Mouse (Mus musculus): ENCODE results near the gene Cbll1. TPM values are rescaled to one million over a fixed set of nuclear protein-coding genes. Genes with fewer than 3 reads are reported as not detected.
A peak's percentile ranks its signal among the peaks of the same experiment; 100 is the strongest.

Cbll1 gene
- total and polyA plus RNA-seq, 3 experiments: 5.3 to 19.8 TPM; not detected in 1

- Histone ChIP-seq H3K36me3 (ENCODE audit: control insufficient read depth in 1 of 2, insufficient read depth in 2 of 2, low read length in 2 of 2) (no peaks in the 10 kb centered on the region), H3K4me1 (ENCODE audit: control insufficient read depth in 1 of 2, insufficient read depth in 2 of 2, low read length in 2 of 2) (no peaks in the 10 kb centered on the region), H3K27me3 (ENCODE audit: control insufficient read depth in 1 of 2, insufficient read depth in 2 of 2, low read length in 2 of 2) (no peaks in the 10 kb centered on the region), H3K9ac (ENCODE audit: control insufficient read depth, low read depth, low read length, poor library complexity, severe bottlenecking) (no peak overlapping the region), H3K27ac (ENCODE audit: control insufficient read depth, low read depth, low read length) (no peak overlapping the region), H3K79me2 (ENCODE audit: control insufficient read depth, insufficient read depth, low read length, poor library complexity) (no peaks in the 10 kb centered on the region), H3K9me3 (replicated peaks; ENCODE audit: insufficient read depth, low read length) (no peaks in the 10 kb centered on the region), H3K4me3 (ENCODE audit: control insufficient read depth in 1 of 2, insufficient read depth in 1 of 2, low read depth in 2 of 2, low read length in 2 of 2) (no peak overlapping the region)
- no peak for DNase-seq (ENCODE audit: low read depth, low spot score)
- no peak for TF ChIP-seq MYB (IDR thresholded peaks at IDR 0.05; ENCODE audit: low read depth, low read length)
- TF ChIP-seq HCFC1 (IDR thresholded peaks at IDR 0.05; ENCODE audit: low read depth, low read length): no peak
- TF ChIP-seq GATA1 (IDR thresholded peaks at IDR 0.05; ENCODE audit: low read depth, low read length): no peak
- TF ChIP-seq POLR2AphosphoS2 (IDR thresholded peaks at IDR 0.05; ENCODE audit: low read length): no peak
- no peak for TF ChIP-seq TCF12 (IDR thresholded peaks at IDR 0.05; ENCODE audit: low read depth, low read length)
- TF ChIP-seq MAFK (IDR thresholded peaks at IDR 0.05; ENCODE audit: borderline replicate concordance, low read depth, low read length): no peak
- no peak for TF ChIP-seq ELF1 (IDR thresholded peaks at IDR 0.05; ENCODE audit: low read depth, low read length)
- no peak for TF ChIP-seq ZC3H11A (IDR thresholded peaks at IDR 0.05; ENCODE audit: low read depth, low read length)
- TF ChIP-seq POLR2AphosphoS5 (IDR thresholded peaks at IDR 0.05; ENCODE audit: borderline replicate concordance, low read depth, low read length): no peak
Observed at GRCm38 (mm10) chr12:31520119-31520518, 20.7 kb upstream of the Cbll1 start.

GRCm38 (mm10) chr12:31513724-31514503 is 14.5 kb upstream of the Cbll1 start:
- TF ChIP-seq POLR2AphosphoS2 (IDR thresholded peaks at IDR 0.05; ENCODE audit: low read length) (no peak), UBTF (IDR thresholded peaks at IDR 0.05; ENCODE audit: borderline replicate concordance, insufficient read depth, low read depth, low read length) (no peak), POLR2AphosphoS5 (IDR thresholded peaks at IDR 0.05; ENCODE audit: borderline replicate concordance, low read depth, low read length) (no peak), GATA1 (IDR thresholded peaks at IDR 0.05; ENCODE audit: low read depth, low read length) (peak; percentile 33), ZNF384 (IDR thresholded peaks at IDR 0.05; ENCODE audit: low read depth, low read length) (no peak)
- H3K36me3 ChIP-seq (ENCODE audit: control insufficient read depth in 1 of 2, insufficient read depth in 2 of 2, low read length in 2 of 2): peaks cover 0 to 4% of the 10 kb centered on the region in 2 experiments; a peak in 2 of 4 replicates
- no peaks in the 10 kb centered on the region for H3K27me3 ChIP-seq (ENCODE audit: control insufficient read depth in 1 of 2, insufficient read depth in 2 of 2, low read length in 2 of 2)
- H3K79me2 ChIP-seq (ENCODE audit: control insufficient read depth, insufficient read depth, low read length, poor library complexity): no peaks in the 10 kb centered on the region
- H3K9ac ChIP-seq (ENCODE audit: control insufficient read depth, low read depth, low read length, poor library complexity, severe bottlenecking): no peak overlapping the region
- H3K4me1 ChIP-seq (ENCODE audit: control insufficient read depth in 1 of 2, insufficient read depth in 2 of 2, low read length in 2 of 2): peaks cover 2 to 3% of the 10 kb centered on the region in 2 experiments; a peak in 2 of 4 replicates
- H3K4me3 ChIP-seq (ENCODE audit: control insufficient read depth in 1 of 2, insufficient read depth in 1 of 2, low read depth in 2 of 2, low read length in 2 of 2): no peak overlapping the region
- DNase-seq (ENCODE audit: low read depth, low spot score): peak; percentile 24
- H3K9me3 ChIP-seq (replicated peaks; ENCODE audit: insufficient read depth, low read length): no peaks in the 10 kb centered on the region
- no peak overlapping the region for H3K27ac ChIP-seq (ENCODE audit: control insufficient read depth, low read depth, low read length)

All from MEL (cell line).